Mouse (Mus musculus): ENCODE data around the gene Ybx3. TPM values are rescaled to one million over a fixed set of nuclear protein-coding genes. Genes with fewer than 3 reads are reported as not detected.

Ybx3 gene
- polyA plus RNA-seq, 1 experiment from 2014 or later, result 30.8 TPM

DNA sequence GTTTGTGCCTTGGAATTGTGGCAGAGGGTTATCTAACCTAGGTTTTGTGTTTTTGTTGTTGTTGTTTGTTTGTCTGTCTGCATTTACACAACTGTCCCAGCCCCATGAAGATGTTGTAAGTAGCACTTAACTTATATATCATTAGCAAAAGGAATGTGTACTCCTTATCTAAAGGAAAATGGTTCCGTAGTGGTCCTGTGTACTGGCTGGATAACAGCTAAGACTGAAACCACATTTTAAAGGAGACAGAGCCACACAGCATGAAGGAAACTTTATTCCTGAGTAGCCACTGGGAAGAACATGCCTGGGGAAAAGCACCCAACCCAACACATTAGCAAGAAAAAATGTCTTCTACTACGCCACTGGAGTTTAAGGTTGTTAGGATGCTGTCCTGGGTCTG is 28.7 kb downstream of the Ybx3 start:
- ATAC-seq (replicated peaks; ENCODE audit: extremely low read depth, insufficient read depth, low FRiP score), result no peak
- Histone ChIP-seq H3K4me1 (ENCODE audit: control insufficient read depth, insufficient read depth, low read length) (no peaks in the 10 kb centered on the region), H3K4me3 (ENCODE audit: low read length) (no peak overlapping the region), H3K9ac (ENCODE audit: low read length) (no peak overlapping the region), H3K4me2 (ENCODE audit: low read depth, low read length) (no peak overlapping the region), H3K27me3 (ENCODE audit: control insufficient read depth, insufficient read depth, low read length) (no peaks in the 10 kb centered on the region), H3K27ac (ENCODE audit: low read length) (no peak overlapping the region), H3K36me3 (ENCODE audit: control insufficient read depth, insufficient read depth) (peaks cover 11% of the 10 kb centered on the region), H3K9me3 (replicated peaks; ENCODE audit: control insufficient read depth, low read length) (no peaks in the 10 kb centered on the region)
- 56% methylated on average over 2 of the region's 2 CpGs for WGBS

DNA sequence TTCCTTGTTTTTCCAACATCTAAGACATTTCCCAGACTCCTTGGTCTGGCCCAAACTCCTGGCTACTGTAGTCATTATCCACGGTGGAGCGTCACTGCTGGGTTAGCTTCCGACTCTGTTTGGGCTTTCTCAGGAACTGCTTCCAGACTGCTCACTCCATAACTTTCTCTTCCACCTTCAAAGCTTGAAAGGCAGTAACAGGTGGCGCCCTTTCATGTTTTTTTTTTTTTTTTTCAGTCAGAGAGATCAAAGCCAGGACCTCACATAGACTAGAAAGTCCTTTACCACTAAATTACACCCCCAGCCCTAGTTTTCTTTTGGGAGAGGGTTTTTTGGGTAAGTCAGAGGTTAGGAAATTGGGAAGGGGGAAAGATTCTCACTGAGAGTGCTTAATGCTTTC is 33.4 kb downstream of the Ybx3 start:
- 45% methylated on average over 4 of the region's 4 CpGs for WGBS
- H3K9ac ChIP-seq (ENCODE audit: low read length), result no peak overlapping the region
- no peak overlapping the region for H3K4me3 ChIP-seq (ENCODE audit: low read length)
- no peak overlapping the region for H3K4me2 ChIP-seq (ENCODE audit: low read depth, low read length)
- H3K36me3 ChIP-seq (ENCODE audit: control insufficient read depth, insufficient read depth), result no peaks in the 10 kb centered on the region
- no peak for ATAC-seq (replicated peaks; ENCODE audit: extremely low read depth, insufficient read depth, low FRiP score)
- H3K9me3 ChIP-seq (replicated peaks; ENCODE audit: control insufficient read depth, low read length), result no peaks in the 10 kb centered on the region
- H3K27ac ChIP-seq (ENCODE audit: low read length), result no peak overlapping the region
- H3K27me3 ChIP-seq (ENCODE audit: control insufficient read depth, insufficient read depth, low read length), result no peaks in the 10 kb centered on the region
- H3K4me1 ChIP-seq (ENCODE audit: control insufficient read depth, insufficient read depth, low read length), result peaks cover 3% of the 10 kb centered on the region; the same call in 1 of the 2 replicates

DNA sequence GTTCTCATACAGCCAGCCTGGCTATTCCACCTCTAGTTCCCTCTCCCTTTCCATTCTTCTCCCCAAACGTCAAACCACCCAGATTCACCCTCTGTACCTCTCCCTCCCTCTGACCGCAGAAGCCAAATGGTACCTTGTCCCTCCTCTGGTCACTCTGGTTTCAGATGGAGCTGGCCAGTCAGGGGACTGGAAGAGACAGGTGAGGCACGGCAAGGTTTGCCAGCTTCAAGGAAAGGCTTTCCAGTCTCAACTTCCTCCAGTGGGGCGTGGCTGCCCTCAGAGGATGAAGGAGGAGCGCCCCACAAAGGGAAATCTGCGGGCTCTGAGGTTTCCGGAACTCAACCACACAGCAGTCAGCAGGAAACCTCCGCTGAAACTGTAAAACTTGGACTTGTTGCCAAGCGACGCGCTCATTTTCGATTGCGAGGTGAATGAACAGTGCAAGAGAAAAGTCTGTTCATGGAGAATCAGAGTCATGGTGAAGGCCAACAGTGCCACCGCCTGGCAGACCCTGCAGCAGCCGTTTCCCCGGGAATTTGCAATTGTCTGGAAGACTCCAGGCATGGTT is 34.8 kb downstream of the Ybx3 start, which contains the start of gene Styk1:
Styk1 (minus strand) TSS at position 246 of the 568 bp plus-strand sequence.
- Histone ChIP-seq H3K27me3 (ENCODE audit: control insufficient read depth, insufficient read depth, low read length) (no peaks in the 10 kb centered on the region), H3K36me3 (ENCODE audit: control insufficient read depth, insufficient read depth) (no peaks in the 10 kb centered on the region), H3K4me2 (ENCODE audit: low read depth, low read length) (peak within 1 kb of the TSS; percentile 87), H3K9ac (ENCODE audit: low read length) (peak within 1 kb of the TSS; percentile 59), H3K4me3 (ENCODE audit: low read length) (peak within 1 kb of the TSS; percentile 52), H3K4me1 (ENCODE audit: control insufficient read depth, insufficient read depth, low read length) (peaks cover 3% of the 10 kb centered on the region; the same call in 1 of the 2 replicates), H3K27ac (ENCODE audit: low read length) (no peak within 1 kb of the TSS), H3K9me3 (replicated peaks; ENCODE audit: control insufficient read depth, low read length) (no peaks in the 10 kb centered on the region)
- 2% methylated on average over 16 of the region's 16 CpGs for WGBS
- ATAC-seq (replicated peaks; ENCODE audit: extremely low read depth, insufficient read depth, low FRiP score), result peak; percentile 84

DNA sequence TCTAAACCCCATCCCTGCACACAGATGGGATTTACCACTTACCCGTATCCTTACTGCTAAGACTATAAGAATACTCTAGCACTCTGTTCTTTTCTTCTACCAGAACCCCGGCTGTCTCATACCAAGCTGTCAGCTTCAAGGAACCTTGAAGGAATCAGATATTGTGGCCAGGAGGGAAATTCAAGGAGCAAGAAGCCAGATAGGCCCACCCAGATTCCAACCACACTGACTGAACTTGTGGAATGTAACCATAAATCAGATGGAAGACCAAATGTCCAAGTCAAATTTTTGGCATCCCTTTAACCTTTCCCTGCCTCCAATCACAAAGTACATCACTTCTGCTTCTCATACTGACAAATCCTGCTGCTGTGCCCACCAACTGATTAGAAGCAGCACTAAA is 41.2 kb downstream of the Ybx3 start:
- no peaks in the 10 kb centered on the region for H3K36me3 ChIP-seq (ENCODE audit: control insufficient read depth, insufficient read depth)
- no peak overlapping the region for H3K27ac ChIP-seq (ENCODE audit: low read length)
- no peaks in the 10 kb centered on the region for H3K9me3 ChIP-seq (replicated peaks; ENCODE audit: control insufficient read depth, low read length)
- H3K27me3 ChIP-seq (ENCODE audit: control insufficient read depth, insufficient read depth, low read length), result no peaks in the 10 kb centered on the region
- ATAC-seq (replicated peaks; ENCODE audit: extremely low read depth, insufficient read depth, low FRiP score), result no peak
- H3K9ac ChIP-seq (ENCODE audit: low read length), result no peak overlapping the region
- H3K4me1 ChIP-seq (ENCODE audit: control insufficient read depth, insufficient read depth, low read length), result no peaks in the 10 kb centered on the region
- no peak overlapping the region for H3K4me2 ChIP-seq (ENCODE audit: low read depth, low read length)
- no peak overlapping the region for H3K4me3 ChIP-seq (ENCODE audit: low read length)
- 75% methylated on average over 2 of the region's 2 CpGs for WGBS

DNA sequence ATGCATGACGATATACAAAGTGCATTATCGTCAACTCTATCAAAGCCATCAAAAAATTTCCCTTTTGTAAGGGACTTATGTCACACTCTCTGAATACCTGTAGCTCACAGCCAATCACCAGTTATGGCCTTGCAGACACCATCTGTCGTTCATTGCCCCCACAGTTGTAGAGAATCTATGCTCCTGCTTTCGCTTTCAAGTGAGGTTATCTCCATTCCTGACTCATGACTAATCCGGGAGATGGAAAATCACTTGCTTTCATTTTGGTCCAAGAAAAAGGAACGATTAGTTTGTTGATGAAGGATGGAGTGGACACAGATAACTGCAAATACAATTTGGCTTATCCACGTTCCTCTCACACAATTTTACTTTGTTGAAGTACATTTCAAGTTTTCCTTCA is 43.9 kb downstream of the Ybx3 start:
- no peak for ATAC-seq (replicated peaks; ENCODE audit: extremely low read depth, insufficient read depth, low FRiP score)

DNA sequence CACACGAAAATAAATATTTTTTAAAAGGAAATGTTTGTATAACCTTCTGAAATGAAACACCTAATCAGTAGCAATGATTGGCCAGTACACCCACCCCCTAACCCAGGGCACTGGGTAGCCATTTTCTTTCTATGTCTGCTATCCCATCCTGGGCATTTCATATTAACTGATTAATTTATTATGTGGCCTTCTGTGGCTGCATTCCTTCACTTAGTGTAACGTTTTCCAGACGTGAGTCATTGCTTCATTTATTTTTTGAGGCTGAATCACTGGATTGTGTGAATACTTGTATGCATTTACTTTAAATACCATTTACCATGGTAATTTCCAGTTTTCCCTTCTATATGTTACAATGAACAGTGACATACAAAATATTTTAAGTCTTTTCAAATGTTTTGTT is 48.2 kb downstream of the Ybx3 start:
- no peaks in the 10 kb centered on the region for H3K36me3 ChIP-seq (ENCODE audit: control insufficient read depth, insufficient read depth)
- no peak overlapping the region for H3K4me2 ChIP-seq (ENCODE audit: low read depth, low read length)
- WGBS, result 60% methylated on average over 3 of the region's 3 CpGs
- H3K27ac ChIP-seq (ENCODE audit: low read length), result no peak overlapping the region
- no peaks in the 10 kb centered on the region for H3K4me1 ChIP-seq (ENCODE audit: control insufficient read depth, insufficient read depth, low read length)
- H3K27me3 ChIP-seq (ENCODE audit: control insufficient read depth, insufficient read depth, low read length), result no peaks in the 10 kb centered on the region
- ATAC-seq (replicated peaks; ENCODE audit: extremely low read depth, insufficient read depth, low FRiP score), result no peak
- H3K9ac ChIP-seq (ENCODE audit: low read length), result no peak overlapping the region
- H3K4me3 ChIP-seq (ENCODE audit: low read length), result no peak overlapping the region
- H3K9me3 ChIP-seq (replicated peaks; ENCODE audit: control insufficient read depth, low read length), result no peaks in the 10 kb centered on the region

More for the DNA sequence above, 43.9 kb downstream of the Ybx3 start:
- 58% methylated on average over 7 of the region's 7 CpGs for WGBS
- Histone ChIP-seq H3K4me3 (ENCODE audit: low read length) (no peak overlapping the region), H3K9me3 (replicated peaks; ENCODE audit: control insufficient read depth, low read length) (no peaks in the 10 kb centered on the region), H3K27me3 (ENCODE audit: control insufficient read depth, insufficient read depth, low read length) (no peaks in the 10 kb centered on the region), H3K9ac (ENCODE audit: low read length) (no peak overlapping the region), H3K36me3 (ENCODE audit: control insufficient read depth, insufficient read depth) (no peaks in the 10 kb centered on the region), H3K4me1 (ENCODE audit: control insufficient read depth, insufficient read depth, low read length) (no peaks in the 10 kb centered on the region), H3K4me2 (ENCODE audit: low read depth, low read length) (no peak overlapping the region), H3K27ac (ENCODE audit: low read length) (no peak overlapping the region)

DNA sequence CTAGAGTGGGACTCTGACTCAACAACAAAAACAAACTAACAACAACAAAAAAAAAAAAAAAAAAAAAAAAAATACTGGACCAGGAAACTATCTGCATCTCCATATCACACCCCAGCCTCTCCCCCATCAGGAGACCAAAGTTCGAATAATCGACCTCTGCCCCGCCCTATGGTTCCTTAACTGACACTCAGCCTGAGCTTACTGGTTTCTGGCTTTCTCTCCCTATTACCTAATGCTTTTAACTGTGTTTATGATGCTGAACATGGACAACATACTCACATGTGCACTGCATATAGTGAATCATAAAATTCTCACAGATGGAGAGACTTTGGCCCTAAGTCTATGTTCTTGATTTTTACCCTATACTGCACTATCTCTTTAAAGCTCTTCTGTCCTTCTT is 49.0 kb downstream of the Ybx3 start:
- Histone ChIP-seq H3K4me1 (ENCODE audit: control insufficient read depth, insufficient read depth, low read length) (no peaks in the 10 kb centered on the region), H3K4me2 (ENCODE audit: low read depth, low read length) (no peak overlapping the region), H3K27ac (ENCODE audit: low read length) (no peak overlapping the region), H3K36me3 (ENCODE audit: control insufficient read depth, insufficient read depth) (no peaks in the 10 kb centered on the region), H3K9me3 (replicated peaks; ENCODE audit: control insufficient read depth, low read length) (no peaks in the 10 kb centered on the region), H3K27me3 (ENCODE audit: control insufficient read depth, insufficient read depth, low read length) (no peaks in the 10 kb centered on the region), H3K9ac (ENCODE audit: low read length) (no peak overlapping the region), H3K4me3 (ENCODE audit: low read length) (no peak overlapping the region)
- no peak for ATAC-seq (replicated peaks; ENCODE audit: extremely low read depth, insufficient read depth, low FRiP score)
- 75% methylated on average over 3 of the region's 3 CpGs for WGBS

DNA sequence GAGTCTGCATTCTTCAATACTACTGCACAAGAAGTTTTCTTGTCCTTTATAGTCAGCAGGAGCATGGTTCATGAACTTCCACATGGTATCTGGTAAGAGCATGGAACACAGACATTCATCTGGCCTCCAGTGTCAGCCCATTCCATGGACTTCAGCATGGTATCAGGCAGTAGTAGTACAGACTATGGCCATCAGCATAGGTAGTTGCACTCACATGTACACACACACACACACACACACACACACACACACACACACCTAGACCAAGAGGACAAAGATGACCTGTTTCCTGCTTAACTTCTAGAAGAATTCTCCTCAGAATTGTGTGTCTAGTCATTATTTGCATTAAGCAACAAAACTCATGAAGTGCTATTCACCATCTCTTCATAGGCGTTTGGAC is 49.5 kb downstream of the Ybx3 start:
- H3K9me3 ChIP-seq (replicated peaks; ENCODE audit: control insufficient read depth, low read length), result no peaks in the 10 kb centered on the region
- 74% methylated on average over 1 of the region's 1 CpGs for WGBS
- H3K27ac ChIP-seq (ENCODE audit: low read length), result no peak overlapping the region
- H3K4me1 ChIP-seq (ENCODE audit: control insufficient read depth, insufficient read depth, low read length), result no peaks in the 10 kb centered on the region
- H3K4me3 ChIP-seq (ENCODE audit: low read length), result no peak overlapping the region
- no peak overlapping the region for H3K4me2 ChIP-seq (ENCODE audit: low read depth, low read length)
- no peak for ATAC-seq (replicated peaks; ENCODE audit: extremely low read depth, insufficient read depth, low FRiP score)
- H3K36me3 ChIP-seq (ENCODE audit: control insufficient read depth, insufficient read depth), result no peaks in the 10 kb centered on the region
- no peak overlapping the region for H3K9ac ChIP-seq (ENCODE audit: low read length)
- no peaks in the 10 kb centered on the region for H3K27me3 ChIP-seq (ENCODE audit: control insufficient read depth, insufficient read depth, low read length)

DNA sequence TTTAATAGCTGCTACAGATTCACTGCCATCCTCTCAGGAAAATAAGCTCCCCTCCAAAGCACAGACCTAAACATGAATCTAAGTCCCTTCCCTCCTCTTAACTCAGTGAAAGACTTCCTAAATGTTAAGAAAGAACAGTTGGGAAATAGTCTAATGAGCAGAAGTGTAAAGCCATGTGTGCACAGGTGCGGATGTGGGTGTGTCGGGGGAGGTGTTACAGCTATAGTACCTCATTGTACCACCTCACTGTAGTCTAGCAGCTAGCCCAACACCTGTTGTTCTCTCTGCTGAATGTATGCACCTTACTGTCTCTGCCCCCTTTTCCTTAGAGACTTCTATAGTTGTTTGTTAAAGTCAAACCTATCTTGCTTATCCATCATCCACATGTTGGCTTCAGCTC is 61.2 kb downstream of the Ybx3 start:
- Histone ChIP-seq H3K36me3 (ENCODE audit: control insufficient read depth, insufficient read depth) (no peaks in the 10 kb centered on the region), H3K27ac (ENCODE audit: low read length) (no peak overlapping the region), H3K4me3 (ENCODE audit: low read length) (no peak overlapping the region), H3K27me3 (ENCODE audit: control insufficient read depth, insufficient read depth, low read length) (no peaks in the 10 kb centered on the region), H3K4me1 (ENCODE audit: control insufficient read depth, insufficient read depth, low read length) (no peaks in the 10 kb centered on the region), H3K9me3 (replicated peaks; ENCODE audit: control insufficient read depth, low read length) (no peaks in the 10 kb centered on the region), H3K9ac (ENCODE audit: low read length) (no peak overlapping the region), H3K4me2 (ENCODE audit: low read depth, low read length) (no peak overlapping the region)
- ATAC-seq (replicated peaks; ENCODE audit: extremely low read depth, insufficient read depth, low FRiP score), result no peak
- WGBS, result 78% methylated on average over 2 of the region's 2 CpGs
